Mouse (Mus musculus) midbrain, postnatal 0 days (tissue): ENCODE measurements at regions not wholly inside any gene's neighbourhood (a gene's known extent, or its start where the extent isn't known, plus 50 kb on each side); places are given as distances from the start of the nearest gene placed in this dataset.

Experiments used
- ATAC-seq: fragments of 200-750 bp; cut with Nextera tagmentation; 2 replicates; pipeline ENCODE4 v1.8.0; 2017; ENCODE audit warnings: moderate number of reproducible peaks, mild to moderate bottlenecking, moderate TSS enrichment, moderate library complexity; ENCODE audit not compliant: low FRiP score
- DNase-seq: peaks from one replicate; pipeline ENCODE4 v3.0.0-alpha.2; 2015; ENCODE audit warnings: low spot score
- H3K27ac ChIP-seq: fragments of 300-500 bp; sonication (generic); 2 replicates; pipeline ENCODE4 v1.5.1; 2014; ENCODE audit warnings: low read depth, mild to moderate bottlenecking, low read length, mixed read lengths
- H3K27me3 ChIP-seq: fragments of 300-500 bp; sonication (generic); 2 replicates; pipeline ENCODE4 v1.6.1; 2014; ENCODE audit warnings: low read length, control low read depth, mixed read lengths; ENCODE audit not compliant: insufficient read depth
- H3K36me3 ChIP-seq: fragments of 300-500 bp; sonication (generic); 2 replicates; pipeline ENCODE4 v1.6.1; 2014; ENCODE audit warnings: low read length, control low read depth, mixed read lengths; ENCODE audit not compliant: insufficient read depth
- H3K4me1 ChIP-seq: fragments of 300-500 bp; sonication (generic); 2 replicates; pipeline ENCODE4 v1.6.1; 2014; ENCODE audit warnings: mild to moderate bottlenecking, control low read depth, antibody characterized with exemption, low read length, mixed read lengths; ENCODE audit not compliant: insufficient read depth
- H3K4me2 ChIP-seq: fragments of 300-500 bp; sonication (generic); 2 replicates; pipeline ENCODE4 v1.6.1; 2014; ENCODE audit warnings: low read depth, mild to moderate bottlenecking, low read length, mixed read lengths; ENCODE audit not compliant: poor library complexity, severe bottlenecking
- H3K4me3 ChIP-seq: fragments of 300-500 bp; sonication (generic); 2 replicates; pipeline ENCODE4 v1.5.1; 2014; ENCODE audit warnings: low read depth, mild to moderate bottlenecking, low read length, moderate library complexity
- H3K9ac ChIP-seq: fragments of 300-500 bp; sonication (generic); replicated peaks from 2 replicates; pipeline ENCODE4 v1.6.1; 2014; ENCODE audit warnings: mild to moderate bottlenecking, low read length, moderate library complexity, mixed read lengths; ENCODE audit not compliant: poor library complexity, severe bottlenecking
- H3K9me3 ChIP-seq: fragments of 300-500 bp; sonication (generic); 2 replicates; pipeline ENCODE4 v1.6.1; 2016; ENCODE audit warnings: low read length, control low read depth
- CTCF ChIP-seq: IDR thresholded peaks from 2 replicates; pipeline ENCODE4 v1.5.1; 2016; ENCODE audit warnings: antibody characterized with exemption, mild to moderate bottlenecking
- WGBS: fragments of 180-500 bp; shearing (Covaris S2); extraction: QIAGEN DNeasy Blood & Tissue Kit; methylation state at CpG from one replicate; pipeline ENCODE4 v1.1.7; 2014; 5-methylcytosine and 5-hydroxymethylcytosine counted together

GRCm38 (mm10) chr3:130885974-130886373 is 155.8 kb upstream of the Rpl34 start:
- Histone ChIP-seq H3K4me1 (no peaks in the 10 kb centered on the region), H3K4me3 (no peak overlapping the region), H3K36me3 (no peaks in the 10 kb centered on the region), H3K9me3 (no peaks in the 10 kb centered on the region), H3K27me3 (no peaks in the 10 kb centered on the region), H3K9ac (no peak overlapping the region), H3K4me2 (no peak overlapping the region), H3K27ac (no peak overlapping the region)
- 51% methylated on average over 6 of the region's 6 CpGs for WGBS
- no peak for DNase-seq
- ATAC-seq, result no peak
- no peak for TF ChIP-seq CTCF

GRCm38 (mm10) chr3:130884393-130884792 is 154.2 kb upstream of the Rpl34 start:
- Histone ChIP-seq H3K27me3 (no peaks in the 10 kb centered on the region), H3K4me2 (no peak overlapping the region), H3K9ac (no peak overlapping the region), H3K36me3 (no peaks in the 10 kb centered on the region), H3K27ac (no peak overlapping the region), H3K4me3 (no peak overlapping the region), H3K9me3 (no peaks in the 10 kb centered on the region), H3K4me1 (no peaks in the 10 kb centered on the region)
- no peak for ATAC-seq
- no peak for DNase-seq
- no peak for TF ChIP-seq CTCF
- WGBS, result 91% methylated on average over 9 of the region's 9 CpGs

GRCm38 (mm10) chr3:130883928-130884327 is 153.7 kb upstream of the Rpl34 start:
- Histone ChIP-seq H3K36me3 (no peaks in the 10 kb centered on the region), H3K4me1 (no peaks in the 10 kb centered on the region), H3K9me3 (no peaks in the 10 kb centered on the region), H3K27me3 (no peaks in the 10 kb centered on the region), H3K4me3 (no peak overlapping the region), H3K27ac (no peak overlapping the region), H3K4me2 (no peak overlapping the region), H3K9ac (no peak overlapping the region)
- WGBS, result 88% methylated on average over 4 of the region's 4 CpGs
- ATAC-seq, result no peak
- no peak for DNase-seq
- TF ChIP-seq CTCF, result no peak

GRCm38 (mm10) chr3:130883319-130883718 is 153.1 kb upstream of the Rpl34 start:
- H3K36me3 ChIP-seq, result no peaks in the 10 kb centered on the region
- no peak for TF ChIP-seq CTCF
- H3K27me3 ChIP-seq, result no peaks in the 10 kb centered on the region
- no peaks in the 10 kb centered on the region for H3K9me3 ChIP-seq
- 86% methylated on average over 6 of the region's 6 CpGs for WGBS
- no peaks in the 10 kb centered on the region for H3K4me1 ChIP-seq
- H3K9ac ChIP-seq, result no peak overlapping the region
- DNase-seq, result no peak
- H3K4me3 ChIP-seq, result no peak overlapping the region
- H3K4me2 ChIP-seq, result no peak overlapping the region
- no peak overlapping the region for H3K27ac ChIP-seq
- ATAC-seq, result no peak

- H3K36me3 ChIP-seq, result no peaks in the 10 kb centered on the region
Measured at GRCm38 (mm10) chr3:130880482-130880881, 150.3 kb upstream of the Rpl34 start.

GRCm38 (mm10) chr3:130879463-130879862 is 149.3 kb upstream of the Rpl34 start:
- H3K27me3 ChIP-seq, result no peaks in the 10 kb centered on the region
- TF ChIP-seq CTCF, result no peak
- 71% methylated on average over 8 of the region's 8 CpGs for WGBS

More at GRCm38 (mm10) chr3:130880482-130880881, 150.3 kb upstream of the Rpl34 start:
- no peak overlapping the region for H3K9ac ChIP-seq
- TF ChIP-seq CTCF, result peak; percentile 44
- H3K4me1 ChIP-seq, result no peaks in the 10 kb centered on the region
- H3K27me3 ChIP-seq, result no peaks in the 10 kb centered on the region
- 44% methylated on average over 6 of the region's 6 CpGs for WGBS
- DNase-seq (no peak), ATAC-seq (no peak)
- H3K27ac ChIP-seq, result no peak overlapping the region
- H3K9me3 ChIP-seq, result no peaks in the 10 kb centered on the region
- no peak overlapping the region for H3K4me2 ChIP-seq
- H3K4me3 ChIP-seq, result no peak overlapping the region

More at GRCm38 (mm10) chr3:130879463-130879862, 149.3 kb upstream of the Rpl34 start:
- no peaks in the 10 kb centered on the region for H3K4me1 ChIP-seq
- DNase-seq (no peak), ATAC-seq (no peak)
- H3K4me3 ChIP-seq, result no peak overlapping the region
- no peak overlapping the region for H3K27ac ChIP-seq
- no peak overlapping the region for H3K9ac ChIP-seq
- H3K4me2 ChIP-seq, result no peak overlapping the region
- H3K36me3 ChIP-seq, result no peaks in the 10 kb centered on the region
- no peaks in the 10 kb centered on the region for H3K9me3 ChIP-seq
